Mouse (Mus musculus) gastrocnemius, postnatal 14 days (tissue): ENCODE data around the gene Fkbp5. TPM values are rescaled to one million over a fixed set of nuclear protein-coding genes. Genes with fewer than 3 reads are reported as not detected.
A peak's percentile ranks its signal among the peaks of the same experiment; 100 is the strongest.

Experiments
- DNase-seq: peaks from one replicate; pipeline ENCODE4 v3.0.0; 2021; ENCODE audit warnings: mixed read lengths
- intact Hi-C: fragments of 180-260 bp; cut with DNase I; formaldehyde crosslinking; loops from one replicate; pipeline ENCODE4 v1.15.1; 2025; ENCODE audit warnings: low total_unique reads
- total RNA-seq, 2 experiments: library from RNA; stranded (reverse); gene quantifications; 2 replicates each; pipeline ENCODE4 v1.2.3; 2021

The Fkbp5 gene
- total RNA-seq, 2 experiments from 2014 or later = 9.2 to 104 TPM

- intact Hi-C loops = loop anchor here (5.0 kb wide), 3 partner anchors 38 to 138 kb away; no protein-coding TSS in a partner anchor
- DNase-seq = no peak
Observed at GRCm38 (mm10) chr17:28524831-28525430, 7.6 kb upstream of the Fkbp5 start.

DNA sequence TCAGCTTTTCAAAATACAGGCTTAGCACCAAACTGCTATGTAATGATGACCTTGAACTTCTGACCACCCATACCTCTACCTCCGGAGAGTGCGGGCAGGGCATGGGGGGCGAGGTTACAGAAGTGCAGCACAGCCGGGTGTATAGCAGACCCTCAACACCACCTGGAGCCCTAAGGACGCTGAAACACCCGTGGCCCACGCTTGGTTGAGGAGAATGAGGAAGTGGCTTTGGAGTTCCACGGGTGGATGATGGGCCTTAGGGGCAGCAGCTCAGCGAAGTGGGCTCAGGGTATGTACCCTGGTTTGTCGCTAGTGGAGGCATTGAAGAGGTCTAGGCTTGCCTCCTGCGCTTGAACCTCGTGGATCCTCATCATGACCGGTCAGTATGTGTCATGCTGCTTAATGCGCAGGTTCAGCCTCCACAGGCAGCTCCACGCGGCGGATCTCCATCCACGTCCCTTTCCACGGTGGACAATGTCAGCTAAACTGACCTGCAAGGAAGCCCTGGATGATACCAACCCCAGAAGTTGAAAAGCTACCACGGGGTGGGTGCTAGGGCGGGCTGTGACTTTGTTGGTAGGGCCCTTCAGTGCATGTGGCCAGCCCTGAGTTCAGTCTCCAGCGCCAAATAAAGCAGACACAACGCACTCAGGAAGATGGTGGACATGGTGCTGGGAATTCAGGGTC, 6.8 kb upstream of the Fkbp5 start:
- DNase-seq = no peak
- intact Hi-C loops = loop anchor here (5.0 kb wide), 1 partner anchor 37 kb away; no protein-coding TSS in a partner anchor

- intact Hi-C loops = loop anchor here (5.0 kb wide), 1 partner anchor 36 kb away; no protein-coding TSS in a partner anchor
- DNase-seq = no peak
Observed at GRCm38 (mm10) chr17:28523355-28524008, 6.2 kb upstream of the Fkbp5 start.

GRCm38 (mm10) chr17:28522623-28523354, 5.5 kb upstream of the Fkbp5 start:
- intact Hi-C loops = loop anchor here (5.0 kb wide), 1 partner anchor 35 kb away; no protein-coding TSS in a partner anchor

DNA sequence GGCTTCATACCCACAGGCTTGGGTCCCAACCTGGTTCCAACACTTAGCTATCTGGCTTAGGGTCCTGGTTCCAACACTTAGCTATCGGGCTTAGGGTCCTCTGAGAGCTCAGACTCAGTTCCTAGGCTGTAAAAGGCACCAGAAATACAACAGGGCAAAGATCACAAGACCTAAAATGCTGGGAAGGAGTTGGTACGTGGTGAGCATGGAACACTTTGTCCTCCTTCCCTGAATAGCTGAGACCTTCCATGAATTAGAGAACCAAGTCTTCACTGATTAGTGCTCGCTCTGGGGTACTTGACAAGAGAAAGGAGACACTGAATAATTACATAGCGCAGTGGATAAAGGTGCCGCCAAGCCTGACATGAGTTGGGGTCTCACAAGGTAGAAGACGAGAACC, 4.6 kb upstream of the Fkbp5 start:
- DNase-seq = no peak
- intact Hi-C loops = loop anchor here (5.0 kb wide), 1 partner anchor 35 kb away; no protein-coding TSS in a partner anchor

More at GRCm38 (mm10) chr17:28522623-28523354, 5.5 kb upstream of the Fkbp5 start:
- peak; percentile 87 for DNase-seq

GRCm38 (mm10) chr17:28521071-28521726, 3.9 kb upstream of the Fkbp5 start:
- intact Hi-C loops = loop anchor here (5.0 kb wide), 1 partner anchor 34 kb away; no protein-coding TSS in a partner anchor
- DNase-seq = no peak

GRCm38 (mm10) chr17:28520561-28520960, 3.2 kb upstream of the Fkbp5 start:
- DNase-seq = no peak
- intact Hi-C loops = loop anchor here (5.0 kb wide), 1 partner anchor 33 kb away; no protein-coding TSS in a partner anchor

GRCm38 (mm10) chr17:28519827-28520226, 2.5 kb upstream of the Fkbp5 start:
- no peak for DNase-seq
- intact Hi-C loops = loop anchor here (5.0 kb wide), 1 partner anchor 33 kb away; no protein-coding TSS in a partner anchor

GRCm38 (mm10) chr17:28518615-28519071, 1.3 kb upstream of the Fkbp5 start:
- intact Hi-C loops = no loop called here
- peak; percentile 24 for DNase-seq

DNA sequence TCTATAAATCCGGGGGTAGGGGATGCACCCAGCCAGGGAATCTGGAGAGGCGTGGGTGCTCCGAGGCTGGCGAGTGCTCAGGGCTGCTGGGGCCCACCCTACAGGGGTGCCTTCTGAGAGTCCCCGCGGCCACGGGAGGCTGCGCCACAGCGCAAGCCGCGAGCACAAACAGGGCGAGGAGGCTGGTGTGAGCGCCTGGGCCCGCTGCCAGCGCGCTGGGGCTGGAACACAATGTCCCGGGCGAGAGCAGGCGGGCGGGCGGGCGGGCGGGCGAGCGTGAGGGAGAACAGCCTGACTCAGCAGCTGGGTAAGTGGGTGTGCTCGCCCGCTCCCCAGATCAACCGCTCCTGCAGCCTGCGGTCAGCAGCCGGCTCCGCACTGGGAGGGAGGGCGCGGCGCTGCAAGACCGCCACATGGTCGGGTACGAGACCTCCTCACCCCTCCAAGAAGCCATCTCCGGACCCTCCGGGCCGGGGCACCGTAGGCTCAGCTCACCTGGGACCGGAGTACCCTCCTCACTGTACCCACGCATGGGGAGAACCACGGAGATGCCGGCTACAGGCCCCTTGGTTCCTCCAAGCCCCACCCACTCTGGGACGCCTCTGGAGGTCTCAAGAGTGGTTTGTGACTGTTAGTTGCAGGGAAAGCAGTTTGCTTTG, 758 bp upstream of the Fkbp5 start:
- DNase-seq = peak; percentile 93

GRCm38 (mm10) chr17:28516881-28517280, 446 bp downstream of the Fkbp5 start:
- intact Hi-C loops = no loop called here
- no peak for DNase-seq

More for the DNA sequence above, 758 bp upstream of the Fkbp5 start:
- intact Hi-C loops = no loop called here

DNA sequence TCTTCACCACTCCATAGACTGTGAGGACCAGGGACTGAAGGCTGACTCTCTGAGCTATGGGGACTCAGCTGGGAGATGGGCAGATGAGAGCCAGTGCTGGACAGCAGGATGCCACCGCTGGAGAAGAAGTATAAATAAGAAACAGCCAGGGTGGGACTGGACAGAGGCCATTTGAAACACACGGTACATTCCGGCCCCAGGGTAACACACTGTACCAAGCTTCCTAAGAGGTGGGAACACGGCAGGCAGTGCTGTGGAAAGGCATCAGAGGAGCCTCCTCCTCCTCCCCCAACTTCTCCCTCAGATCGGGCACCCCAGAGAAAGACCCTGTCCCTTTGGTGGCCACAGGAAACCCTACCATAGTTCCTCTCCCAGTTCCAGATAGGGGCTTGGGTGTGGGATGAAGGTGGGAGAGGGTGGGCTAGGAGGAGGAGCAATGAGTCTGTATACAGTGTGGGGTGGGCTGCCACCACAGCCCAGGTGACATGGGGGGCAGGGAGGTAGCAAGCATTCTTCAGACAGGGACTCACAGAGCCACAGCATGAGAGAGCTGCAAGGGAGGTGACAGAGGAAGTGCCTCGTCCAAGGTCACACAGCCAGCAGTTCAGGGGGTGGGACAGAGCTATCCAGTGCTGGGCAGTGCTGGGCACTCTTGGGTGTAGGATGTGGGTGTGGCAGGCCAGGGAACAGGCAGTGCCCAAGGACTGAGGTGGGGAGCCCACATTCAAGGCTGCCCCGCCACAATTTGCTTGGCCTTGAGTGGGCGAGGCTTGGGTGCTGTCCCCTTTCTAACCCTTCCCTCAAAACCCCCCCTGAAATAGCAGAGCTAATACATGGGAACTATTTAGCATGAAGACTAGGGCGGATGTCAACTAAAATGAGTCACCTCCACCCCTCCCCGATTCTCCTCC, 1.6 kb downstream of the Fkbp5 start:
- intact Hi-C loops = no loop called here
- no peak for DNase-seq

- intact Hi-C loops = no loop called here
- DNase-seq = no peak
Observed at GRCm38 (mm10) chr17:28514555-28514954, 2.8 kb downstream of the Fkbp5 start.

- DNase-seq = no peak
- intact Hi-C loops = no loop called here
Observed at GRCm38 (mm10) chr17:28513844-28514243, 3.5 kb downstream of the Fkbp5 start.

DNA sequence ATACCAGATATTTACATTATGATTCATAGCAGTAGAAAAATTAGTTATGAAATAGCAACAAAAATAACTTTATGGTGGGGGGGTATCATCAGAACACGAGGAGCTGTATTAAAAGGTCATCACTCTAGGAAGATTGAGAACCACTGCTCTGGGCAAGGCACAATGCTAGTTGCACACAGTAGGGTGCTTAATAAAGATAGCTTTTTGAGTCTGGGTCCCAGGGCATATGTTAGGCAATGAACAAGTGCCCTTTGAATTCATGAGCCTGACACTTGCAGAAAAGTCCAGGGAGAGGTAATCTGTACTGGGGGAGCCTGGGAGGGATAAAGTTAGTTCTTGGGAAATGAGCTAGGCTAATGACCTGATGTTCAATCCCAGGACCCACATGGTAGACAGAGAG, 4.0 kb downstream of the Fkbp5 start:
- no peak for DNase-seq
- intact Hi-C loops = no loop called here

- intact Hi-C loops = no loop called here
- peak; percentile 67 for DNase-seq
Observed at GRCm38 (mm10) chr17:28512696-28513095, 4.6 kb downstream of the Fkbp5 start.
